Mouse (Mus musculus) liver, adult 2 months (tissue): ENCODE results near the gene Mrps17.

Source experiments
- CTCF ChIP-seq: fragments of 200-500 bp; IDR thresholded peaks from 2 replicates; pipeline ENCODE4 v1.5.1; 2011; ENCODE audit warnings: low read depth, low read length, control low read depth
- POLR2A ChIP-seq: fragments of 200-500 bp; IDR thresholded peaks from 2 replicates; pipeline ENCODE4 v1.6.1; 2011; ENCODE audit warnings: low read length, control low read depth; ENCODE audit not compliant: insufficient read depth; ENCODE audit errors: extremely low read depth

GRCm38 (mm10) chr5:129667851-129668250, 47.4 kb upstream of the Mrps17 start:
- no peak for TF ChIP-seq CTCF
- TF ChIP-seq POLR2A = no peak
